Mouse (Mus musculus): ENCODE data around the gene Clec4a4. TPM values are rescaled to one million over a fixed set of nuclear protein-coding genes. Genes with fewer than 3 reads are reported as not detected.

Clec4a4 gene
- not detected for polyA plus RNA-seq (2017; shearing (Covaris generic))

DNA sequence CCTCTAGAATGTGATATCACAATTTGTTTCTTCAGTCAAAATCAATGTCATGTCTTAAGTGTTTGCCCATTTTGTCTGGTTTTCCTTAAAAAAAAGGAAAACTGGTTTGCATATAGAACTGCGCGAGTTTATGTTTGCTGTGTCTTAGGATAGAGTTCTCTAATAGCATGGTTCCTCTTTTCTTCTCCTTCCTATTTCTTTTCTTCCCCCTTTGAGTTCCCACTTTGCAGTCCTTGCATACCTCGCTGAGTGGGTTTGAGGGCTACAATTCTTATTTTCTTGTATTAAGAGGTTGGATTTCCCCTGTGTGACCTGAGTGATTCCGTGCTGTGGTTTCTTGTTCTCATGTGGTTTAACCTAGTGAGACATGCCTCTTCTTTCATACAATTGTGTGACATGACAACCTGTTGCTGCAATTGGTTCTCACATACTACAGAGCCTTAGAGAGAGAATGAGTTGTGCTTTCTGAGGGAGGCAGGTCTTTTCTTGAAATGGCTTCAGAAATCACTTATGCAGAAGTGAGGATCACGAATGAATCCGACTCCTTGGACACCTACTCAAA lies at the start of gene Clec4a4:
Clec4a4 (plus strand) TSS at position 492 of the 562 bp plus-strand sequence.

DNA sequence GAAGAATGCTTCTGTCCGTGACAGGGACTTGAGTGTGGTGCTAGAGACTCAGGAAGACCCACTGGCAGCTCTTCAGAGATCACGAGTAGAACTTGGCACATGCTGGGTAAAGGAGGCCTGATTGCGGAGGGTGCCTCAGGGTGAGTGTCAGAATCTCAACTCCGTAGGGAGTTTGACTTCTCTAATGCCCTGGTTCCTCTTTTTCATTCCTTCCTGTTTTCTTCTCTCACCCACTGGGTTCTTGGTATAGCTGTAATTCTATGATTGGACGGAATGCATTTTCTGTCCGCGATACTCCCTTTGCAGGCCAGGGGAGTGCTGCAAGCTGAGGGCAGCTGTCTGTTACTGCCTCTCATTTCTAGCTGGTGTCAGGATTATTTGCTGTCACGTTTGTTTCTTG lies 37.8 kb upstream of the Clec4a4 start, which contains the start of gene Clec4a3:
Clec4a3 (plus strand) TSS at position 115 of the 400 bp plus-strand sequence.

GRCm38 (mm10) chr6:123049742-123050372 lies 59.7 kb downstream of the Clec4a4 start, which contains the start of gene Clec4b1:
Gene Clec4b1 (plus strand): TSS chr6:123049962.

Other genes starting within 250 kb of the Clec4a4 start
- 29.8 TPM for gene Slc2a3, start 188.7 kb upstream of the Clec4a4 start, polyA plus RNA-seq (2017; shearing (Covaris generic))
- 40.7 TPM for gene Foxj2, start 170.5 kb upstream of the Clec4a4 start, polyA plus RNA-seq (2017; shearing (Covaris generic))
- 0.07 TPM for gene C3ar1, start 134.2 kb upstream of the Clec4a4 start, polyA plus RNA-seq (2017; shearing (Covaris generic))
- gene Necap1, start 115.9 kb upstream of the Clec4a4 start, polyA plus RNA-seq (2017; shearing (Covaris generic)) = 59.3 TPM
- not detected for gene Clec4a1, start 68.5 kb upstream of the Clec4a4 start, polyA plus RNA-seq (2017; shearing (Covaris generic))
- gene Clec4a3, start 37.9 kb upstream of the Clec4a4 start, polyA plus RNA-seq (2017; shearing (Covaris generic)) = not detected
- gene Clec4b1, start 59.6 kb downstream of the Clec4a4 start, polyA plus RNA-seq (2017; shearing (Covaris generic)) = not detected
- gene Clec4a2, start 116.1 kb downstream of the Clec4a4 start, polyA plus RNA-seq (2017; shearing (Covaris generic)) = not detected
- gene Clec4b2, start 182.5 kb downstream of the Clec4a4 start, polyA plus RNA-seq (2017; shearing (Covaris generic)) = not detected
- gene Clec4n, start 239.5 kb downstream of the Clec4a4 start, polyA plus RNA-seq (2017; shearing (Covaris generic)) = not detected

Measured in naive thymus-derived CD4-positive, alpha-beta T cell, adult 5 months (primary cell).